Mouse (Mus musculus): ENCODE results near the gene Zfp750.

The Zfp750 gene

GRCm38 (mm10) chr11:121536528-121536927, 17.4 kb upstream of the Zfp750 start:
- no peak for DNase-seq

GRCm38 (mm10) chr11:121529747-121530146, 10.6 kb upstream of the Zfp750 start:
- no peak for DNase-seq

- no peak for DNase-seq
These were observed 5.1 kb upstream of the Zfp750 start for GRCm38 (mm10) chr11:121524191-121524590.

GRCm38 (mm10) chr11:121522156-121522762, 3.1 kb upstream of the Zfp750 start:
- DNase-seq = no peak

- no peak for DNase-seq
These were observed 1.6 kb upstream of the Zfp750 start for GRCm38 (mm10) chr11:121520761-121521160.

- DNase-seq = no peak
These were observed 570 bp upstream of the Zfp750 start for GRCm38 (mm10) chr11:121519703-121520102.

- no peak for DNase-seq
These were observed 1.3 kb downstream of the Zfp750 start for GRCm38 (mm10) chr11:121517687-121518465.

- DNase-seq = no peak
These were observed 2.2 kb downstream of the Zfp750 start for GRCm38 (mm10) chr11:121516906-121517305.

GRCm38 (mm10) chr11:121515996-121516395, 3.1 kb downstream of the Zfp750 start:
- no peak for DNase-seq

- no peak for DNase-seq
These were observed 6.1 kb downstream of the Zfp750 start for GRCm38 (mm10) chr11:121512896-121513572.

GRCm38 (mm10) chr11:121510512-121511246, 8.5 kb downstream of the Zfp750 start:
- no peak for DNase-seq

GRCm38 (mm10) chr11:121508478-121508877, 10.7 kb downstream of the Zfp750 start:
- no peak for DNase-seq

GRCm38 (mm10) chr11:121502000-121502860, 16.9 kb downstream of the Zfp750 start:
- DNase-seq = no peak

GRCm38 (mm10) chr11:121501525-121501924, 17.6 kb downstream of the Zfp750 start:
- DNase-seq = no peak

- no peak for DNase-seq
These were observed 18.5 kb downstream of the Zfp750 start for GRCm38 (mm10) chr11:121500595-121500994.

- no peak for DNase-seq
These were observed 28.5 kb downstream of the Zfp750 start for GRCm38 (mm10) chr11:121490651-121491050.

- no peak for DNase-seq
These were observed 33.3 kb downstream of the Zfp750 start for GRCm38 (mm10) chr11:121485882-121486281.

GRCm38 (mm10) chr11:121481129-121481528, 38.0 kb downstream of the Zfp750 start:
- no peak for DNase-seq

GRCm38 (mm10) chr11:121479476-121480203, 39.5 kb downstream of the Zfp750 start:
- DNase-seq = no peak

- peak; percentile 74 for DNase-seq
These were observed 43.3 kb downstream of the Zfp750 start for GRCm38 (mm10) chr11:121475699-121476415.

- DNase-seq = no peak
These were observed 44.3 kb downstream of the Zfp750 start for GRCm38 (mm10) chr11:121474831-121475230.

Measured in retina, postnatal 1 day (tissue).